Mouse (Mus musculus) neural tube, embryonic 12.5 days (tissue): ENCODE results near the gene Ldlrad3. TPM values are rescaled to one million over a fixed set of nuclear protein-coding genes. Genes with fewer than 3 reads are reported as not detected.
A peak's percentile ranks its signal among the peaks of the same experiment; 100 is the strongest.

Experiments
- ATAC-seq: fragments of 200-750 bp; cut with Nextera tagmentation; 2 replicates; pipeline ENCODE4 v1.8.0; 2017; ENCODE audit warnings: low read depth, mild to moderate bottlenecking, moderate TSS enrichment, moderate library complexity; ENCODE audit not compliant: low FRiP score
- H3K27ac ChIP-seq: fragments of 300-500 bp; sonication (generic); 2 replicates; pipeline ENCODE4 v1.5.1; 2016
- H3K27me3 ChIP-seq: fragments of 300-500 bp; sonication (generic); replicated peaks from 2 replicates; pipeline ENCODE4 v1.6.1; 2016; ENCODE audit warnings: mild to moderate bottlenecking
- H3K36me3 ChIP-seq: fragments of 300-500 bp; sonication (generic); 2 replicates; pipeline ENCODE4 v1.6.1; 2016; ENCODE audit warnings: mild to moderate bottlenecking
- H3K4me1 ChIP-seq: fragments of 300-500 bp; sonication (generic); 2 replicates; pipeline ENCODE4 v1.6.1; 2016
- H3K4me2 ChIP-seq: fragments of 300-500 bp; sonication (generic); replicated peaks from 2 replicates; pipeline ENCODE4 v1.6.1; 2016; ENCODE audit warnings: mild to moderate bottlenecking
- H3K4me3 ChIP-seq: fragments of 300-500 bp; sonication (generic); 2 replicates; pipeline ENCODE4 v1.5.1; 2016
- H3K9ac ChIP-seq: fragments of 300-500 bp; sonication (generic); 2 replicates; pipeline ENCODE4 v1.6.1; 2016; ENCODE audit warnings: mild to moderate bottlenecking
- H3K9me3 ChIP-seq: fragments of 300-500 bp; sonication (generic); 2 replicates; pipeline ENCODE4 v1.6.1; 2016; ENCODE audit warnings: mild to moderate bottlenecking
- WGBS: fragments of 180-500 bp; shearing (Covaris S2); methylation state at CpG from one replicate; pipeline ENCODE4 v1.1.7; 2016; 5-methylcytosine and 5-hydroxymethylcytosine counted together
- polyA plus RNA-seq: library from polyadenylated mRNA; unstranded; fragments of >200 nt; fragmentation: Nextera tagmentation; extraction: Ambion mirVana; gene quantifications from 2 replicates; pipeline ENCODE4 v1.2.1, GENCODE M21; 2016

Ldlrad3 gene
- polyA plus RNA-seq, 1 experiment from 2014 or later = 57.9 TPM

GRCm38 (mm10) chr2:102202211-102202770 is 16.1 kb upstream of the Ldlrad3 start:
- Histone ChIP-seq H3K27ac (no peak overlapping the region), H3K36me3 (no peaks in the 10 kb centered on the region), H3K27me3 (no peaks in the 10 kb centered on the region), H3K4me1 (0 out of 2 replicates have a peak, but pooled peaks cover 10% of the 10 kb centered on the region), H3K4me3 (no peak overlapping the region), H3K9ac (no peak overlapping the region), H3K9me3 (no peaks in the 10 kb centered on the region), H3K4me2 (no peak overlapping the region)
- 68% methylated on average over 2 of the region's 2 CpGs for WGBS
- no peak for ATAC-seq

GRCm38 (mm10) chr2:102201198-102201948 is 15.2 kb upstream of the Ldlrad3 start:
- H3K9ac ChIP-seq = no peak overlapping the region
- no peaks in the 10 kb centered on the region for H3K27me3 ChIP-seq
- ATAC-seq = no peak
- no peak overlapping the region for H3K4me2 ChIP-seq
- H3K36me3 ChIP-seq = no peaks in the 10 kb centered on the region
- 81% methylated on average over 13 of the region's 14 CpGs for WGBS
- H3K4me1 ChIP-seq = 0 out of 2 replicates have a peak, but pooled peaks cover 12% of the 10 kb centered on the region
- no peak overlapping the region for H3K27ac ChIP-seq
- no peaks in the 10 kb centered on the region for H3K9me3 ChIP-seq
- no peak overlapping the region for H3K4me3 ChIP-seq

GRCm38 (mm10) chr2:102197332-102197731 is 11.1 kb upstream of the Ldlrad3 start:
- Histone ChIP-seq H3K9me3 (no peaks in the 10 kb centered on the region), H3K27ac (no peak overlapping the region), H3K27me3 (no peaks in the 10 kb centered on the region), H3K4me2 (no peak overlapping the region), H3K4me1 (0 out of 2 replicates have a peak, but pooled peaks cover 6% of the 10 kb centered on the region), H3K4me3 (no peak overlapping the region), H3K9ac (no peak overlapping the region), H3K36me3 (no peaks in the 10 kb centered on the region)
- no peak for ATAC-seq
- 64% methylated on average over 1 of the region's 1 CpGs for WGBS

GRCm38 (mm10) chr2:102196709-102197108 is 10.5 kb upstream of the Ldlrad3 start:
- H3K4me3 ChIP-seq = no peak overlapping the region
- no peak overlapping the region for H3K4me2 ChIP-seq
- no peaks in the 10 kb centered on the region for H3K36me3 ChIP-seq
- 0 out of 2 replicates have a peak, but pooled peaks cover 5% of the 10 kb centered on the region for H3K4me1 ChIP-seq
- no peak overlapping the region for H3K27ac ChIP-seq
- H3K9ac ChIP-seq = no peak overlapping the region
- no peaks in the 10 kb centered on the region for H3K27me3 ChIP-seq
- H3K9me3 ChIP-seq = no peaks in the 10 kb centered on the region
- WGBS = 40% methylated on average over 8 of the region's 8 CpGs
- ATAC-seq = no peak

DNA sequence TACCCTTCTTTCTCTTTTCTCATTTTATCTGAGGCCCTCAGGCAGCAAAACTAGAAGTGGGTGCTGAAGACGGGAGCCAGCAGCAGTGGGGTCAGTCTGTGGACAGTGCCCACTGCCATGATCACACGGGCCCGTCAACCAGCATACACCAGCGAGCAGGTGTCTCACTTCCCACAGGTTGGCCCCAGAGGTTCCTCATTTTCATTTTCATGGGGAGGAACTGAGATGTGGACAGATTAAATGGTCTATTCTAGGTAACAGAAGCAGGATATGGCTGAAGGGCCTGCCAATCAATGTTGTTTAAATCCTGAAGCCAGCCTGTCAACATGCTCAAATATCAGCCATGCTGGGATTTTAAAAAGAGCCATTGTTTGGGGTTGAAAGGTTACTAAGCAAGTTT is 9.3 kb upstream of the Ldlrad3 start:
- Histone ChIP-seq H3K9ac (no peak overlapping the region), H3K36me3 (no peaks in the 10 kb centered on the region), H3K27ac (no peak overlapping the region), H3K4me3 (no peak overlapping the region), H3K27me3 (no peaks in the 10 kb centered on the region), H3K9me3 (no peaks in the 10 kb centered on the region), H3K4me2 (no peak overlapping the region), H3K4me1 (0 out of 2 replicates have a peak, but pooled peaks cover 3% of the 10 kb centered on the region)
- WGBS = 87% methylated on average over 4 of the region's 4 CpGs
- ATAC-seq = no peak

- Histone ChIP-seq H3K4me2 (no peak overlapping the region), H3K27me3 (no peaks in the 10 kb centered on the region), H3K9ac (no peak overlapping the region), H3K27ac (no peak overlapping the region), H3K9me3 (no peaks in the 10 kb centered on the region), H3K36me3 (no peaks in the 10 kb centered on the region), H3K4me1 (0 out of 2 replicates have a peak, but pooled peaks cover 3% of the 10 kb centered on the region), H3K4me3 (no peak overlapping the region)
- ATAC-seq = no peak
- WGBS = 82% methylated on average over 4 of the region's 4 CpGs
These were observed 8.1 kb upstream of the Ldlrad3 start for GRCm38 (mm10) chr2:102194247-102194646.

- Histone ChIP-seq H3K27me3 (no peaks in the 10 kb centered on the region), H3K9ac (no peak overlapping the region), H3K4me1 (0 out of 2 replicates have a peak, but pooled peaks cover 3% of the 10 kb centered on the region), H3K36me3 (no peaks in the 10 kb centered on the region), H3K27ac (no peak overlapping the region), H3K9me3 (no peaks in the 10 kb centered on the region), H3K4me3 (no peak overlapping the region), H3K4me2 (no peak overlapping the region)
- 92% methylated on average over 16 of the region's 16 CpGs for WGBS
- ATAC-seq = no peak
These were observed 7.0 kb upstream of the Ldlrad3 start for GRCm38 (mm10) chr2:102192943-102193820.

- Histone ChIP-seq H3K4me2 (no peak overlapping the region), H3K27me3 (no peaks in the 10 kb centered on the region; the same call in 1 of the 2 replicates)
- 88% methylated on average over 4 of the region's 4 CpGs for WGBS
These were observed 5.6 kb upstream of the Ldlrad3 start for GRCm38 (mm10) chr2:102191736-102192135.

DNA sequence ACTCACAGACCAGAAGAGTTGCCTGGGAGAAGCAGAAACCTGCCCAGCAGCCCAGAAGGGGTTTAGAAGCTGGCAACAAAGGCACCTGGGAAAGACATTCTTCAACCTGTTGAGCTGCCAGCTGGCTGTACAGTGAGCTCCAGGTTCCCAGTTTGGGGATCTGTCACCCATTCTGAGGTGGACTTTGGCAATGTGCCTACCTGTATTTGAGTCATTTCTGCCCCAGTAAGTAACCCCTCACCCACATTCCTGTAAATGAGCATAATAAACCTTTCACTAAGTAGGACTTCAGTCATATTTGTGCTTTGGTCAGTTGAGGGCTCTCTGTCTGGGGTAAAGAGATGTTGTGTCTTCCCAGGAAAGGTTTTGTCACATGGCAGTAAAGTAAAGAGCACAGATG is 4.8 kb upstream of the Ldlrad3 start:
- H3K9ac ChIP-seq = no peak overlapping the region
- H3K4me3 ChIP-seq = no peak overlapping the region
- no peak overlapping the region for H3K4me2 ChIP-seq
- no peaks in the 10 kb centered on the region for H3K36me3 ChIP-seq
- H3K27me3 ChIP-seq = no peaks in the 10 kb centered on the region; the same call in 1 of the 2 replicates
- H3K9me3 ChIP-seq = no peaks in the 10 kb centered on the region
- no peak overlapping the region for H3K27ac ChIP-seq
- no peak for ATAC-seq
- H3K4me1 ChIP-seq = no peaks in the 10 kb centered on the region

More at GRCm38 (mm10) chr2:102191736-102192135, 5.6 kb upstream of the Ldlrad3 start:
- ATAC-seq = no peak
- Histone ChIP-seq H3K4me3 (no peak overlapping the region), H3K27ac (no peak overlapping the region), H3K9ac (no peak overlapping the region), H3K36me3 (no peaks in the 10 kb centered on the region), H3K4me1 (no peaks in the 10 kb centered on the region), H3K9me3 (no peaks in the 10 kb centered on the region)

DNA sequence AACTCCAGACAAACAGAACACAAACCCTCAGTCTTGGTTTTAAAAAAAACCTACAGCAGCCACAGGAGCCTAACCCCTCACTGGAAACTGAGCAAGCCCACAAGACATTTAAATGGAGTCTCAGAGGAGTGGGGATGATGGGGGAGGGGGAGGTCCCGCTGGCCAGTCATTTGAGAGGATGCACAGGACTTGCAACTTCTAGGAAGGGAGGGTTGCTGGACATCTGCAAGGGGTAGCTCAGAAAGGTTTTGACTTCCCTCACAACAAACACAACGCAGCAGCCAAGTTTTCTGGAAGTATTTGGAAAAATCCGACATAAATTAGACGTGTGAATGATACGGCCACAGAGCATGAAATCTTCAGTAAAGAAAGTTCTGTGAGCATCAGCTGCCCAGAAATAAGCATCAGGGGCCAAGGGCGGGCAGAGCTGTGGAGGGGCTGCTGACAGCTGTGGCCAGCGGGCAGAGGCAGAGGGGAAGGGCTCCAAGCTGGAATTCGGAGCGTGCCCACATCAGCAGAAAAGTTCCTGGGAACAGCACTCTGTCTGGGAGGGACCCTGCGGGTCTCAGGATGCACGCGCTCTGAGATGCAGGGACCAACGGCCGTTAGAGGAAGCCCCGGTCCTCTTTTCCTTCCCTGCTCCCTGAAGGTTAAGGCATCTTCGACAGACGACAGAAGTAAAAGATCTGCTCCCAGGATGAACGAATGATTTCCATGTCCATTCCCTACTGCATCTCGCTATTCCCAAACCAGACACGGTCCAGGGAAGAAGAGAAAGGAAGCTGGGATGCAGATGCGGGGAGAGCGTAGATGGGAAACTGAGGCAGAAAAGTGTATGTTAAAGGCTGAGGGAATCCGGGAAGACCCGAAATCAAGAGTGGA is 875 bp downstream of the Ldlrad3 start:
- peak; percentile 66 for ATAC-seq
- no peaks in the 10 kb centered on the region for H3K9me3 ChIP-seq
- under 1% methylated on average over 24 of the region's 24 CpGs for WGBS
- peak overlapping the region; percentile 88 for H3K4me3 ChIP-seq
- H3K9ac ChIP-seq = peak overlapping the region; percentile 93
- no peaks in the 10 kb centered on the region; the same call in 1 of the 2 replicates for H3K27me3 ChIP-seq
- H3K36me3 ChIP-seq = no peaks in the 10 kb centered on the region
- peaks cover 20% of the 10 kb centered on the region for H3K4me1 ChIP-seq
- H3K27ac ChIP-seq = peak overlapping the region; percentile 70
- H3K4me2 ChIP-seq = peak overlapping the region; percentile 81

- no peak for ATAC-seq
- WGBS = 76% methylated on average over 7 of the region's 7 CpGs
- Histone ChIP-seq H3K9ac (no peak overlapping the region), H3K27me3 (no peaks in the 10 kb centered on the region; the same call in 1 of the 2 replicates), H3K4me2 (peak overlapping the region; percentile 81), H3K4me1 (peaks cover 20% of the 10 kb centered on the region), H3K27ac (no peak overlapping the region), H3K9me3 (no peaks in the 10 kb centered on the region), H3K36me3 (no peaks in the 10 kb centered on the region), H3K4me3 (no peak overlapping the region)
These were observed 2.3 kb downstream of the Ldlrad3 start for GRCm38 (mm10) chr2:102183720-102184480.
